Mouse (Mus musculus): ENCODE results near the gene Gm7173.

The Gm7173 gene

DNA sequence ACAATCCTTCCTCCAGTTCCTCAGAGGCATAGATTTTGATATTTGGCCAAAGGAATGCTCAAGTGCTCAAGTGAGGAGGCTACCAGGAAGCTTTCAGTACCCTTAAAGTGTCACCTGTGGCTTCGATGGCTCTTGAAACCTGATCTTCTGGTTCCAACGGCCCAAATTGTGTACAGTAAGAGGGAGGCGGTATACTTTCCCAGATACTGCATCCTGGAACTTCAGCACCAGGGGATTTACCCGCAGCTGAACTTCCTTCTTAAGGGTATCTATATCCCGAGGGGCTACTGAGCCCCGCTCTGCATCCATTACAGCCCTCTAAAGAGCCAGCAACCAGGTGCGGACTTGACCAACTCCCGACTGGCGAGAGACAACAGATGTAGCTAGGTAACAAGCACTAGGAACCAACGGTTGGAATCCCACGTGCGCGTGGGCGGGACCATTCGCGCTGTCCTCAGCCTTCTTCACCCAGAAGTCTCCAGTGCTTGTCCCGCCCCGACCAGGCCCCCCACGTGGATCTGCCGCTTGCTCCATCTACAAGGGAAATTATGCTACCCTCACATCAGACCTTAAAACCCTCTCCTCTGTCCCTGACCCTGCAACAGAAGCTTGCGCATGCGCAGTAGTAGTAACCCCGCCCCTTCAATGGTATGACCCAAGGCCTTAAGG lies at the start of gene Gm7173:
Gene Gm7173 (minus strand): TSS at position 309 of the 669 bp plus-strand sequence.
- DNase-seq (ENCODE audit: low spot score) = no peak

DNA sequence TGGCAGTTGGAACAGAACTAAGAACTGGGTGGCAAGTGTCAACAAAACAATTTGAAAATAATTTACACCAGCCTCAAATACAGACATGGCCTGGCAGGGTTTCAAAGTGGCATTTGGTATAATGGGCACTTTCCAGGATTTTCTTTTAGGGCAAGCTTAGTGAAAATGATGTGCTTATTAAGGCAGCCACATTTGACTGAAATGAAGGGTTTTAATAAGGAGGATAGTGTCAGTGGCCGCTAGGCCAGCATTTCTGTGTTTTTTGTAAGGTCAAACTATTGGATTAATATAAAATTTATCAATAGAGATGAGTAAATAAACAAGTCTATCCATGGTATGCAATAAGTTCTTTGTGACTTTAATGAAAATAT lies 546 bp upstream of the Gm7173 start:
- no peak for DNase-seq (ENCODE audit: low spot score)

DNA sequence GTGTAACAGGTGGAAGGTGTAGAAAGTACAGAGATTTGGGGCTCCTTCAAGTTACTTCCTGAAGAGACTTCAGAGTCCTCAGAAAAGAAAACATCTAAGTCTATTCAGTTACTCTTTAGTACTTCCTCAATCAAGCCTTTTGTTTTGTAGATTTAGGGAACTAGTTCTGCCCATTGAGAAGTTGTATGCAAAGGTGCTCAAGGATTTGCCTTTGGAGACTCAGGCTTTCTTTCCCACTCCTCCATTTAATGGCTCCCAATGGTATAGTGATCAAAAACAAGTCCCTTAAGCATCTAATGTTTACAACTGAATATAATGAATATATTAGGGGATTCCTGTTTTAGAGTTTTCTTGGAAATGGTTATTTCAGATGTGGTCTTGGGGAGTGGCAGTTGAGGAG lies 200.3 kb downstream of the Gm7173 start:
- no peak for DNase-seq (ENCODE audit: low spot score)
